ENCODE assay signal across 8 mouse cellular contexts in the genomic region with DNA sequence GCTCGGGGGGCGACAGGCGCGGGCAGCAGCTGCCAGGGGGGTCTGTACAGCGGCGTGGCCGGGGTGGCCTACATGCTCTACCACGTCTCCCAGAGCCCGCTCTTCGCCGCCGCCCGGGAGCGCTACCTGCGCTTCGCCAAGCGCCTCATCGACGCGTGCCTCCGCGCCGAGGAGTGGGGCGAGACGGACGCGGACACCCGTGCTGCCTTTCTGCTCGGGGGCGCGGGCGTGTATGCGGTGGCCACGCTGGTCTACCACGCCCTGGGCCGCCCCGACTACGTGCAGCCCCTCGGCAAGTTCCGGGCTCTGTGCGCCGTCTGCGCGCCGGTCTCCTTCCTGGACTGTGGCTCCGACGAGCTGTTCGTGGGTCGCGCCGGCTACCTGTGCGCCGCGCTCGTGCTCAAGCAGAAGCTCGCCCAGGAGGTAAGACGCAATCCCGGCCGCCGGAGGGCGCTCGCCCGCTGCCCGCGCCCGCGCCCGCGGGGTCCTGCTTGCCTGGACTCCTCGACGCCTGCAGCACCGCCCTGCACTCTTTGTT. TPM values are rescaled to one million over a fixed set of nuclear protein-coding genes. Genes with fewer than 3 reads are reported as not detected.
DNase-seq lines count a peak whose midpoint lies in the region; ATAC-seq and TF ChIP-seq lines count a peak whose summit lies in the region.

No protein-coding gene starts in this region.

- H3K27ac ChIP-seq in thymus, adult 2 months (ENCODE audit: control insufficient read depth, insufficient read depth, low read length), result no peak overlapping the region
- no peak overlapping the region for H3K27ac ChIP-seq in heart, embryonic 11.5 days (ENCODE audit: low read depth, low read length)
- no peak overlapping the region for H3K27ac ChIP-seq in kidney, embryonic 14.5 days (ENCODE audit: low read depth, low read length)

- no peak for TF ChIP-seq CTCF in thymus, adult 2 months (IDR thresholded peaks at IDR 0.05; ENCODE audit: borderline replicate concordance, control insufficient read depth, extremely low read depth, insufficient read depth, low read length, poor library complexity)

- no peaks in the 10 kb centered on the region for H3K36me3 ChIP-seq in thymus, adult 2 months (ENCODE audit: control insufficient read depth, insufficient read depth, low read length)
- no peaks in the 10 kb centered on the region for H3K36me3 ChIP-seq in heart, embryonic 11.5 days (ENCODE audit: control insufficient read depth, insufficient read depth, low read length)
- H3K36me3 ChIP-seq in kidney, embryonic 14.5 days (ENCODE audit: control insufficient read depth, insufficient read depth, low read length), result no peaks in the 10 kb centered on the region

- H3K4me3 ChIP-seq in thymus, adult 2 months (ENCODE audit: control insufficient read depth, insufficient read depth, low read length), result peak overlapping the region; percentile 40
- peak overlapping the region; percentile 46 for H3K4me3 ChIP-seq in heart, embryonic 11.5 days (ENCODE audit: low read depth, low read length)
- peak overlapping the region; percentile 38 for H3K4me3 ChIP-seq in kidney, embryonic 14.5 days (ENCODE audit: low read length)

- ATAC-seq in heart, embryonic 11.5 days (replicated peaks; ENCODE audit: insufficient number of reproducible peaks, low FRiP score, low TSS enrichment), result peak; percentile 59
- ATAC-seq in kidney, embryonic 14.5 days (ENCODE audit: low FRiP score, low TSS enrichment), result peak; percentile 72
- no peak for ATAC-seq in monocyte, adult 5-6 weeks (replicated peaks; ENCODE audit: insufficient number of reproducible peaks, low FRiP score, low TSS enrichment, poor library complexity, severe bottlenecking)

- peaks cover 7% of the 10 kb centered on the region; the same call in 1 of the 2 replicates for H3K4me1 ChIP-seq in thymus, adult 2 months (replicated peaks; ENCODE audit: control insufficient read depth, insufficient read depth, low read length)
- H3K4me1 ChIP-seq in heart, embryonic 11.5 days (ENCODE audit: control insufficient read depth, insufficient read depth, low read length), result no peaks in the 10 kb centered on the region
- H3K4me1 ChIP-seq in kidney, embryonic 14.5 days (ENCODE audit: control insufficient read depth, insufficient read depth, low read length), result no peaks in the 10 kb centered on the region

- peak overlapping the region; percentile 17; the same call in 1 of the 2 replicates for H3K9ac ChIP-seq in heart, embryonic 11.5 days (ENCODE audit: low read depth, low read length)
- H3K9ac ChIP-seq in kidney, embryonic 14.5 days (ENCODE audit: low read depth, low read length), result peak overlapping the region; percentile 42

- no peaks in the 10 kb centered on the region for H3K9me3 ChIP-seq in heart, embryonic 11.5 days (replicated peaks; ENCODE audit: control insufficient read depth, low read length)
- no peaks in the 10 kb centered on the region for H3K9me3 ChIP-seq in kidney, embryonic 14.5 days (ENCODE audit: control insufficient read depth, low read length)

- 7% methylated on average over 60 of the region's 72 CpGs for WGBS in thymus, adult 2 months
- 16% methylated on average over 56 of the region's 72 CpGs for WGBS in heart, embryonic 11.5 days (ENCODE audit: insufficient replicate concordance)
- WGBS in kidney, embryonic 14.5 days, result 15% methylated on average over 45 of the region's 72 CpGs

- H3K27me3 ChIP-seq in thymus, adult 2 months (ENCODE audit: control insufficient read depth, insufficient read depth, low read length), result no peaks in the 10 kb centered on the region; the same call in 1 of the 2 replicates
- H3K27me3 ChIP-seq in heart, embryonic 11.5 days (ENCODE audit: control insufficient read depth, insufficient read depth, low read length), result peaks cover 11% of the 10 kb centered on the region; the same call in 1 of the 2 replicates
- 0 out of 2 replicates have a peak, but pooled peaks cover 2% of the 10 kb centered on the region for H3K27me3 ChIP-seq in kidney, embryonic 14.5 days (ENCODE audit: control insufficient read depth, insufficient read depth, low read length)

- no peak for TF ChIP-seq POLR2A in thymus, adult 2 months (IDR thresholded peaks at IDR 0.05; ENCODE audit: control insufficient read depth, extremely low read depth, insufficient read depth, low read length, poor library complexity)

- peak overlapping the region; percentile 65 for H3K4me2 ChIP-seq in heart, embryonic 11.5 days
- H3K4me2 ChIP-seq in kidney, embryonic 14.5 days (replicated peaks; ENCODE audit: low read depth, low read length), result peak overlapping the region; percentile 59

- DNase-seq in thymus, adult 2 months, result peak; percentile 10
- no peak for DNase-seq in thymus, postnatal 0 days (ENCODE audit: low spot score)
- peak; percentile 17 to 32 for DNase-seq in cerebellum, postnatal 4 days (ENCODE audit: low spot score in 2 of 2)
- peak; percentile 51 for DNase-seq in lung, postnatal 10 days
- DNase-seq in retina, postnatal 1 day, result peak; percentile 50

RNA-seq across cellular contexts. Expression of gene Lancl3, which starts 0.7 kb away (rescaled TPM):
- 0.31 and 0.36 TPM in 2 replicates for polyA plus RNA-seq in thymus, adult 2 months (2012; rRNA removed)
- 0.37 and 0.88 TPM in 2 replicates for polyA plus RNA-seq in thymus, postnatal 0 days (2015; fragmentation: Nextera tagmentation; extraction: Ambion mirVana)
- polyA plus RNA-seq in heart, embryonic 11.5 days (2014; fragmentation: Nextera tagmentation; extraction: Ambion mirVana), result 0.43 and 0.45 TPM in 2 replicates
- 0.59 and 0.77 TPM in 2 replicates for polyA plus RNA-seq in kidney, embryonic 14.5 days (2014; fragmentation: Nextera tagmentation; extraction: Ambion mirVana)
- 0.97 to 1.3 TPM in 2 of 3 replicates, not detected in the other for total RNA-seq in monocyte, adult 5-6 weeks (2017)

RNA-seq across cellular contexts. Expression of gene Gm14862, which starts 56.2 kb away (rescaled TPM):
- not detected in 2 replicates for polyA plus RNA-seq in thymus, adult 2 months (2012; rRNA removed)
- not detected in 2 replicates for polyA plus RNA-seq in thymus, postnatal 0 days (2015; fragmentation: Nextera tagmentation; extraction: Ambion mirVana)
- 0.56 and 0.94 TPM in 2 replicates for polyA plus RNA-seq in heart, embryonic 11.5 days (2014; fragmentation: Nextera tagmentation; extraction: Ambion mirVana)
- not detected in 2 replicates for polyA plus RNA-seq in kidney, embryonic 14.5 days (2014; fragmentation: Nextera tagmentation; extraction: Ambion mirVana)
- 2.9 TPM in 1 of 3 replicates, not detected in the others for total RNA-seq in monocyte, adult 5-6 weeks (2017)
